ENCODE assay signal across 9 mouse cellular contexts in the genomic region with DNA sequence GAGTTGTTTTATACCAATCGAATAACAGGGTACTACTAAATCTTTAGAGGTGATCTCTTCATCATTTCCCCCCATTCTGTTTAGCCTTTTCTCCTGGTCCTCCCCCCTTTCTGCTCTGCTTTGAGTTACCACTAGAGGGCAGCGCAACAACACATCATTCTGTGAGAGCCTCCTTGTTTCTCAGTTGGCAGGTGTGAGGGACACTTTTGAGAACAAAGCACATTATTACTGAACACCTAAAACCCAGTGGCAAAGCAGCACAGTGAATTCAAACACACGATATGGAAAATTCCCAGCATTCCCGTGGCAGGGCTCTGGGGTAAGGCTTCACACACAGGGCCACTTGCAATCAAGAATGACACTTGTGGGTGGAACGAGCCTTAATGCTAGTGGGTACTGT.
DNase-seq lines count a peak whose midpoint lies in the region; ATAC-seq and TF ChIP-seq lines count a peak whose summit lies in the region.
"Had no signal": no experiment of that assay in that cellular context is flagged by ENCODE, and none has a peak within 500 bp of the region (broad histone marks: within the 10 kb centered on the region; RNA-seq: fewer than 3 reads in every experiment).

No protein-coding gene starts in this region.

- TF ChIP-seq CTCF in heart, adult 2 months (IDR thresholded peaks at IDR 0.05) = peak; percentile 85
- peak; percentile 56 for TF ChIP-seq CTCF in bone marrow macrophage, adult 2 months (IDR thresholded peaks at IDR 0.05; ENCODE audit: low read depth, low read length)
- TF ChIP-seq CTCF in embryonic fibroblast, embryonic 13.5 days (IDR thresholded peaks at IDR 0.05; ENCODE audit: borderline replicate concordance, insufficient read depth, low read length) = peak; percentile 62

- no peak overlapping the region for H3K4me3 ChIP-seq in heart, adult 2 months
- no peak overlapping the region for H3K4me3 ChIP-seq in bone marrow macrophage, adult 2 months (ENCODE audit: insufficient read depth, low read length)
- no peak overlapping the region for H3K4me3 ChIP-seq in embryonic fibroblast, embryonic 13.5 days (ENCODE audit: insufficient read depth, low read length)
- H3K4me3 ChIP-seq in hindbrain, embryonic 15.5 days = no peak overlapping the region
- no peak overlapping the region for H3K4me3 ChIP-seq in midbrain, embryonic 13.5 days (replicated peaks)
- H3K4me3 ChIP-seq: limb, embryonic 13.5 days had no signal

- peaks cover 3% of the 10 kb centered on the region for H3K4me1 ChIP-seq in heart, adult 2 months (ENCODE audit: control insufficient read depth, insufficient read depth, low read length)
- peaks cover 2% of the 10 kb centered on the region; the same call in 1 of the 2 replicates for H3K4me1 ChIP-seq in bone marrow macrophage, adult 2 months (ENCODE audit: control insufficient read depth, insufficient read depth, low read length)
- no peaks in the 10 kb centered on the region for H3K4me1 ChIP-seq in embryonic fibroblast, embryonic 13.5 days (ENCODE audit: control insufficient read depth, insufficient read depth, low read length)
- H3K4me1 ChIP-seq in hindbrain, embryonic 15.5 days (replicated peaks) = peaks cover 50% of the 10 kb centered on the region
- H3K4me1 ChIP-seq in midbrain, embryonic 13.5 days (replicated peaks) = peaks cover 68% of the 10 kb centered on the region

- no peaks in the 10 kb centered on the region for H3K36me3 ChIP-seq in heart, adult 2 months (ENCODE audit: control insufficient read depth, insufficient read depth, low read length)
- no peaks in the 10 kb centered on the region for H3K36me3 ChIP-seq in hindbrain, embryonic 15.5 days
- no peaks in the 10 kb centered on the region for H3K36me3 ChIP-seq in midbrain, embryonic 13.5 days
- H3K36me3 ChIP-seq: limb, embryonic 13.5 days had no signal

- no peaks in the 10 kb centered on the region; the same call in 1 of the 2 replicates for H3K79me2 ChIP-seq in heart, adult 2 months (replicated peaks; ENCODE audit: control insufficient read depth, insufficient read depth, low read length)

- TF ChIP-seq POLR2A in heart, adult 2 months (IDR thresholded peaks at IDR 0.05; ENCODE audit: insufficient read depth, low read depth, low read length) = no peak
- TF ChIP-seq POLR2A in bone marrow macrophage, adult 2 months (IDR thresholded peaks at IDR 0.05; ENCODE audit: borderline replicate concordance, low read depth, low read length) = no peak
- TF ChIP-seq POLR2A in embryonic fibroblast, embryonic 13.5 days (IDR thresholded peaks at IDR 0.05; ENCODE audit: low read depth, low read length) = no peak

- H3K4me2 ChIP-seq in hindbrain, embryonic 15.5 days = no peak overlapping the region
- H3K4me2 ChIP-seq in midbrain, embryonic 13.5 days (replicated peaks) = no peak overlapping the region
- H3K4me2 ChIP-seq: limb, embryonic 13.5 days had no signal

- peak; percentile 49 for ATAC-seq in hindbrain, embryonic 15.5 days (ENCODE audit: low FRiP score, low read depth)
- peak; percentile 37; the same call in 1 of the 2 replicates for ATAC-seq in midbrain, embryonic 13.5 days

- 0 out of 2 replicates have a peak, but pooled peaks have one; percentile 22 for TF ChIP-seq EP300 in heart, adult 2 months (IDR thresholded peaks at IDR 0.05; ENCODE audit: insufficient read depth, low read depth, low read length)

- WGBS in heart, adult 2 months = 28% methylated on average over 5 of the region's 5 CpGs
- WGBS in hindbrain, embryonic 15.5 days = 27% methylated on average over 5 of the region's 5 CpGs
- WGBS in midbrain, embryonic 13.5 days = 29% methylated on average over 5 of the region's 5 CpGs

- no peaks in the 10 kb centered on the region for H3K9me3 ChIP-seq in hindbrain, embryonic 15.5 days
- H3K9me3 ChIP-seq in midbrain, embryonic 13.5 days = no peaks in the 10 kb centered on the region
- H3K9me3 ChIP-seq: limb, embryonic 13.5 days had no signal

- peak; percentile 49 to 54 for DNase-seq in heart, adult 2 months
- DNase-seq in heart, postnatal 25 days (ENCODE audit: low spot score) = no peak
- DNase-seq in layer of hippocampus, postnatal 36 days = peak; percentile 57 to 58
- DNase-seq in thymus, postnatal 0 days (ENCODE audit: low spot score) = peak; percentile 65

- no peaks in the 10 kb centered on the region for H3K27me3 ChIP-seq in heart, adult 2 months (ENCODE audit: control insufficient read depth, insufficient read depth, low read length)
- no peaks in the 10 kb centered on the region for H3K27me3 ChIP-seq in hindbrain, embryonic 15.5 days
- H3K27me3 ChIP-seq in midbrain, embryonic 13.5 days = no peaks in the 10 kb centered on the region
- H3K27me3 ChIP-seq: limb, embryonic 13.5 days had no signal

- H3K9ac ChIP-seq in heart, adult 2 months (ENCODE audit: low read depth, low read length) = no peak overlapping the region
- H3K9ac ChIP-seq in hindbrain, embryonic 15.5 days = no peak overlapping the region
- no peak overlapping the region for H3K9ac ChIP-seq in midbrain, embryonic 13.5 days (replicated peaks)
- H3K9ac ChIP-seq: limb, embryonic 13.5 days had no signal

- intact Hi-C loops in heart, adult 2 months (cut with DNase I) = loop anchor here (1.0 to 5.0 kb wide), 4 partner anchors 141 to 1299 kb away; no protein-coding TSS in a partner anchor
- intact Hi-C loops in heart, postnatal 25 days (cut with DNase I) = loop anchor here (5.0 to 10.0 kb wide), 5 partner anchors 126 to 1353 kb away; no protein-coding TSS in a partner anchor

- H3K27ac ChIP-seq in heart, adult 2 months = no peak overlapping the region
- no peak overlapping the region for H3K27ac ChIP-seq in bone marrow macrophage, adult 2 months (ENCODE audit: insufficient read depth, low read depth, low read length)
- H3K27ac ChIP-seq in embryonic fibroblast, embryonic 13.5 days (ENCODE audit: insufficient read depth, low read length) = no peak overlapping the region
- peak overlapping the region; percentile 65 for H3K27ac ChIP-seq in hindbrain, embryonic 15.5 days (replicated peaks)
- peak overlapping the region; percentile 69; the same call in 1 of the 2 replicates for H3K27ac ChIP-seq in midbrain, embryonic 13.5 days
- H3K27ac ChIP-seq: limb, embryonic 13.5 days had no signal

Comparison
In these comparisons a context has a peak if more than half of its experiments do, and no peak if none do; other contexts are left out.
1. H3K27ac ChIP-seq: peak in hindbrain, embryonic 15.5 days (single experiment) and midbrain, embryonic 13.5 days (single experiment); none in heart, adult 2 months (single experiment), bone marrow macrophage, adult 2 months (single experiment) and embryonic fibroblast, embryonic 13.5 days (single experiment).
2. Peak in every context shown above with its lines, with median percentiles within 50 percentile points of each other: CTCF ChIP-seq.